Mouse (Mus musculus) heart, postnatal 0 days (tissue): ENCODE results near the gene Ptov1. TPM values are rescaled to one million over a fixed set of nuclear protein-coding genes. Genes with fewer than 3 reads are reported as not detected.
A peak's percentile ranks its signal among the peaks of the same experiment; 100 is the strongest.

Experiments used
- ATAC-seq: fragments of 200-750 bp; cut with Nextera tagmentation; 2 replicates; pipeline ENCODE4 v1.8.0; 2017; ENCODE audit warnings: low read depth, moderate number of reproducible peaks, moderate library complexity; ENCODE audit not compliant: insufficient read depth
- DNase-seq: peaks from one replicate; pipeline ENCODE4 v3.0.0-alpha.2; 2016; ENCODE audit warnings: low spot score
- H3K27ac ChIP-seq: fragments of 300-500 bp; sonication (generic); 2 replicates; pipeline ENCODE4 v1.5.1; 2014; ENCODE audit warnings: low read depth, mild to moderate bottlenecking
- H3K27me3 ChIP-seq: fragments of 300-500 bp; sonication (generic); 2 replicates; pipeline ENCODE4 v1.6.1; 2014; ENCODE audit warnings: low read length, mixed read lengths; ENCODE audit not compliant: control insufficient read depth, insufficient read depth
- H3K36me3 ChIP-seq: fragments of 300-500 bp; sonication (generic); replicated peaks from 2 replicates; pipeline ENCODE4 v1.6.1; 2014; ENCODE audit warnings: low read length, mixed read lengths; ENCODE audit not compliant: control insufficient read depth, insufficient read depth
- H3K4me1 ChIP-seq: fragments of 300-500 bp; sonication (generic); 2 replicates; pipeline ENCODE4 v1.6.1; 2014; ENCODE audit warnings: antibody characterized with exemption; ENCODE audit not compliant: control insufficient read depth, insufficient read depth
- H3K4me2 ChIP-seq: fragments of 300-500 bp; sonication (generic); 2 replicates; pipeline ENCODE4 v1.6.1; 2014; ENCODE audit warnings: low read depth, mild to moderate bottlenecking, low read length, moderate library complexity
- H3K4me3 ChIP-seq: fragments of 300-500 bp; sonication (generic); 2 replicates; pipeline ENCODE4 v1.5.1; 2014; ENCODE audit warnings: low read depth, low read length
- H3K9ac ChIP-seq: fragments of 300-500 bp; sonication (generic); replicated peaks from 2 replicates; pipeline ENCODE4 v1.6.1; 2014; ENCODE audit warnings: low read depth, low read length, mixed read lengths
- H3K9me3 ChIP-seq: fragments of 300-500 bp; sonication (generic); replicated peaks from 2 replicates; pipeline ENCODE4 v1.6.1; 2016; ENCODE audit warnings: low read length; ENCODE audit not compliant: control insufficient read depth
- CTCF ChIP-seq: IDR thresholded peaks from 2 replicates; pipeline ENCODE4 v1.5.1; 2016; ENCODE audit warnings: antibody characterized with exemption, control low read depth, low read depth
- EP300 ChIP-seq: IDR thresholded peaks from 2 replicates; pipeline ENCODE4 v1.6.1; 2016; ENCODE audit warnings: antibody characterized with exemption, low read depth
- WGBS: fragments of 180-500 bp; shearing (Covaris S2); extraction: QIAGEN DNeasy Blood & Tissue Kit; methylation state at CpG from one replicate; pipeline ENCODE4 v1.1.7; 2014; 5-methylcytosine and 5-hydroxymethylcytosine counted together
- polyA plus RNA-seq: library from polyadenylated mRNA; unstranded; fragments of >200 nt; fragmentation: Nextera tagmentation; extraction: Ambion mirVana; gene quantifications from 2 replicates; pipeline ENCODE4 v1.2.1, GENCODE M21; 2015
- total RNA-seq: library from RNA; depleted of rRNA; stranded (reverse); fragments of >200 nt; gene quantifications from 2 replicates; pipeline ENCODE4 v1.2.3, GENCODE M21; 2014; ENCODE audit warnings: low replicate concordance

Ptov1 gene
- total and polyA plus RNA-seq, 2 experiments from 2014 or later: 248 to 335 TPM

- Histone ChIP-seq H3K27me3 (no peaks in the 10 kb centered on the region), H3K4me2 (peak overlapping the region; percentile 83), H3K27ac (peak overlapping the region; percentile 100), H3K4me1 (peaks cover 44% of the 10 kb centered on the region), H3K36me3 (peaks cover 32% of the 10 kb centered on the region), H3K9me3 (no peaks in the 10 kb centered on the region), H3K4me3 (peak overlapping the region; percentile 99), H3K9ac (peak overlapping the region; percentile 32)
- DNase-seq (no peak), ATAC-seq (no peak)
- TF ChIP-seq CTCF: no peak
- no peak for TF ChIP-seq EP300
- 54% methylated on average over 19 of the region's 19 CpGs for WGBS
These were observed 2.4 kb downstream of the Ptov1 start for GRCm38 (mm10) chr7:44867010-44867702.

DNA sequence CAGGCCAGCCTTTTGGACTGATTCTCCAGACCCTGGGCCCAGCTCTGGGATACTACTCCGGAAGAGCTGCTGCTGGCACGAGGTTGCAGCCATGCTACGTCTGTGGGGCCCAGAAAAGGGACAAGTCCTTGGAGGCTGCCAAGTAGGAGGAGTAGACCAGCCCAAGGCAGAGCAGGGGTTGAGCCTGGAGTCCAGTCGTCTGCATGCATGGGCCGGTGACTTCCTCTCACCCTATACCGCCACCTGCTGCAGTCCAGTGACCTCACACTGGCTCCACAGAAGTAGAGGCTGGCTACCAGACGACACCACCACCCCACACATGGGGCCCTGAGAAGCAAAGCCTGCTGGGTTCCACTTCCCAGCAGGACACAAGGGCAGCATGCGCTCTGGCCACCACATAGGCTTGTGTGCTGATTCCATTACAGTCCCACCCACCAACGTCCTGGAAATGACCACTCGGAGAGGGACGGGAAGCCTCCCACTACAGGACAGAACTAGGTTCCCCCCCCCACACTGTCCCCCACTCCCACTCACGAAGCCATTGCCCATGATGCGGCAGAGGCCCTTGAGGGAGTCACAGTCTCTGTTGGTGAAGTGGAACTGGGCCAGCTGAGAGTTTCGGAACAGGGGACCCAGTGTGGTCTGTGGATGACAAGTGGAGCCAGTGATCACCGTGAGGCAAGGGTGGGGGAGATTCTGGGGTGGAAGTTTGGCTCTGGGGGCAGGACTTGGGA is 3.1 kb downstream of the Ptov1 start:
- peak overlapping the region; percentile 4; the same call in 1 of the 2 replicates for H3K9ac ChIP-seq
- peak overlapping the region; percentile 83 for H3K4me2 ChIP-seq
- TF ChIP-seq EP300 (no peak), CTCF (peak; percentile 46)
- 21% methylated on average over 15 of the region's 15 CpGs for WGBS
- DNase-seq (peak; percentile 94), ATAC-seq (peak; percentile 47)
- H3K36me3 ChIP-seq: peaks cover 39% of the 10 kb centered on the region
- peaks cover 44% of the 10 kb centered on the region for H3K4me1 ChIP-seq
- no peaks in the 10 kb centered on the region for H3K9me3 ChIP-seq
- H3K27ac ChIP-seq: peak overlapping the region; percentile 100
- H3K27me3 ChIP-seq: no peaks in the 10 kb centered on the region
- H3K4me3 ChIP-seq: peak overlapping the region; percentile 99; the same call in 1 of the 2 replicates

GRCm38 (mm10) chr7:44864595-44865542 is 4.7 kb downstream of the Ptov1 start:
- TF ChIP-seq CTCF (no peak), EP300 (no peak)
- Histone ChIP-seq H3K4me3 (no peak overlapping the region), H3K9me3 (no peaks in the 10 kb centered on the region), H3K27me3 (no peaks in the 10 kb centered on the region), H3K9ac (no peak overlapping the region), H3K36me3 (peaks cover 41% of the 10 kb centered on the region), H3K4me2 (no peak overlapping the region), H3K27ac (peak overlapping the region; percentile 100), H3K4me1 (peaks cover 44% of the 10 kb centered on the region)
- no peak for DNase-seq
- 57% methylated on average over 24 of the region's 24 CpGs for WGBS
- ATAC-seq: no peak

DNA sequence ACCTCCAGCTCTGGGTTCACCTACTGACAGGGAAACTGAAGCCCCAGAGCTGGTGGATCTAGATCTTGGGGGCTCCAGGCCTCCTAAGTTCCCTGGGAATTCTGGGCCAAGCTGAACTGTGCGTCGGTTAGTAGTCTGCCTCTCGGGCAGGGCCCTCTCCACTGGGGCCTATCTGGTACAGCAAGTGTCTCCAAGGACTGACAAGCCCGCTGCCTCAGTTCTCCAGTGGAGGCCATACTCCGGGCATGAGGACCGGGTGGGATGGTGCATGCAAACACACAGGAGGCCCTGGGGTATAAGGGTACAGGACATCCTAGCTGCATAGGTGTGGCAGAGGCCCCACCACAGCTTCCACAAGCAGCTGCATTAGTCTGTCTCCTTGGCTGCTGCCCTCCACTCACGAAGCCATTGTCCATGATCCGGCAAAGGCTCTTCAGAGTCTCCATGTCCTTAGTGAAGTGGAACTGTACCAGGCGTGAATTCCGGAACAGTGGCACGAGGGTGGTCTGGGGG is 5.5 kb downstream of the Ptov1 start:
- Histone ChIP-seq H3K36me3 (peaks cover 41% of the 10 kb centered on the region), H3K9ac (no peak overlapping the region)

GRCm38 (mm10) chr7:44863210-44863609 is 6.4 kb downstream of the Ptov1 start:
- Histone ChIP-seq H3K4me2 (no peak overlapping the region), H3K36me3 (peaks cover 41% of the 10 kb centered on the region), H3K9ac (no peak overlapping the region), H3K27ac (no peak overlapping the region), H3K27me3 (no peaks in the 10 kb centered on the region), H3K4me3 (no peak overlapping the region), H3K4me1 (peaks cover 43% of the 10 kb centered on the region), H3K9me3 (no peaks in the 10 kb centered on the region)
- DNase-seq (no peak), ATAC-seq (no peak)
- 83% methylated on average over 14 of the region's 14 CpGs for WGBS
- TF ChIP-seq CTCF: no peak
- no peak for TF ChIP-seq EP300

More for the DNA sequence above, 5.5 kb downstream of the Ptov1 start:
- H3K4me1 ChIP-seq: peaks cover 44% of the 10 kb centered on the region
- no peak for ATAC-seq
- H3K27ac ChIP-seq: peak overlapping the region; percentile 100; the same call in 1 of the 2 replicates
- TF ChIP-seq CTCF (no peak), EP300 (no peak)
- no peaks in the 10 kb centered on the region for H3K27me3 ChIP-seq
- no peak overlapping the region for H3K4me2 ChIP-seq
- no peaks in the 10 kb centered on the region for H3K9me3 ChIP-seq
- WGBS: 79% methylated on average over 11 of the region's 11 CpGs
- DNase-seq: no peak
- no peak overlapping the region for H3K4me3 ChIP-seq
